Mouse (Mus musculus) gastrocnemius, postnatal 36 days (tissue): ENCODE results near the gene Snx33. TPM values are rescaled to one million over a fixed set of nuclear protein-coding genes. Genes with fewer than 3 reads are reported as not detected.

Experiments
- DNase-seq, 2 experiments: peaks; one replicate each; pipeline ENCODE4 v3.0.0; 2022
- intact Hi-C: fragments of 180-260 bp; cut with DNase I; formaldehyde crosslinking; loops from one replicate; pipeline ENCODE4 v1.15.1; 2025
- total RNA-seq, 2 experiments: library from RNA; stranded (reverse); gene quantifications; 2 replicates each; pipeline ENCODE4 v1.2.3; 2021

The Snx33 gene
- total RNA-seq, 2 experiments from 2014 or later, result 3.9 to 4.0 TPM

DNA sequence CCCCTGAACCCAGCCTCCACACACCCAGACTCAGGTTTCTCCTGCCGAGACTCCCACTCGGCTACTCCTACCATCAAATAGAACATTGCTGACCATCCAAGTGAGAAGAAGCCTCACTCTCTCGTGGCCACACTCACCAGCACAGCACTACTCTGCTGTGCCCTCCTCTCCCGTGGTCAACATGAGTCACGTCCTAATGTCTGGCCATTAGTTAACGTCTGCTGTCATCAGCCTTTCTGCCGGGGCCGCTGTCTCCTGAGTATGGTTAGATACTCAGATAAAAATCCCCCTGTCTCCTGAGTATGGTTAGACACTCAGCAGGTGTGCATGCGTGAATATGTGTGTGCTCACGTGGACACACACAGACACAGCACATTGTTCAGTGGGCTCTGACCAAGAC, 57.4 kb downstream of the Snx33 start:
- intact Hi-C loops, result no loop called here
- DNase-seq, result no peak

GRCm38 (mm10) chr9:56869552-56869951, 58.6 kb downstream of the Snx33 start:
- intact Hi-C loops, result no loop called here
- DNase-seq, result no peak

DNA sequence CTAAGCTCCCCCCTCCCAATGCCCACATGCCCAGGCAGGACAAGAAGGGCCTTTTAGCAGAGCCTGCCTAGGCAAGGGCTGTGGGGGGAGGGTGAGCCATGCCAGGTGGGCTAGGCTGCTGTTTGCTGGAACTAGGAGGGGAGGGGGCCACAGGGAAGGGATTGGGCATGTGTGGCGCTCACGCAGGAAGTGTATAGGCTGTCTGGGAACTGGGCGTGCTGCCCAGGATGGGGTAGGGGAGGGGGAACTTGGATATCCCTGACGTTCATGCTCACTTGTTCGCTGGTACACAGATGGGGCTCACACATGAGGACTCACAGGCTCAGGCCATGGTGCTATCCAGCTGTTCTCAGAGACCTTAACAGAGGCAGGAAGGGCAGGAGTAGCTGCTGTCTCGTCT, 59.9 kb downstream of the Snx33 start:
- no peak for DNase-seq
- intact Hi-C loops, result no loop called here

Other genes with a start within 250 kb of the Snx33 start
- gene Lingo1, start 131.9 kb downstream of the Snx33 start, total RNA-seq, result under 1 TPM; 0.35 to 0.41 TPM
- gene Odf3l1, start 63.7 kb downstream of the Snx33 start, total RNA-seq, result not detected
- 1 to 10 TPM; 5.7 to 8.2 TPM for gene Cspg4, start 63.3 kb downstream of the Snx33 start, total RNA-seq
- gene Imp3, start 9.1 kb upstream of the Snx33 start, total RNA-seq, result 10 to 100 TPM; 40.0 to 46.9 TPM
- 1 to 10 TPM; 7.2 to 8.8 TPM for gene Snupn, start 22.5 kb upstream of the Snx33 start, total RNA-seq
- 1 to 10 TPM; 3.1 to 4.2 TPM for gene Ptpn9, start 66.6 kb upstream of the Snx33 start, total RNA-seq
- gene Sin3a, start 143.7 kb upstream of the Snx33 start, total RNA-seq, result 10 to 100 TPM; 14.3 to 21.3 TPM
- gene Man2c1, start 202.3 kb upstream of the Snx33 start, total RNA-seq, result 10 to 100 TPM; 24.9 to 38.3 TPM
- gene Neil1, start 219.9 kb upstream of the Snx33 start, total RNA-seq, result 1 to 10 TPM; 4.9 to 6.9 TPM
- gene Commd4, start 230.0 kb upstream of the Snx33 start, total RNA-seq, result 10 to 100 TPM; 26.4 to 32.4 TPM